Mouse (Mus musculus) left cerebral cortex, postnatal 10 days (tissue): ENCODE measurements at regions not wholly inside any gene's neighbourhood (a gene's known extent, or its start where the extent isn't known, plus 50 kb on each side); places are given as distances from the start of the nearest gene placed in this dataset.
"Not testable (repeated sequence)": the region's sequence is repeated elsewhere in the genome, so short reads cannot be mapped to it uniquely, and the experiment has no call there.

ENCODE experiments used
- DNase-seq, 2 experiments: peaks; one replicate each; pipeline ENCODE4 v3.0.0; 2021 to 2022; ENCODE audit warnings: low spot score in 2 of 2, mixed read lengths in 1 of 2; ENCODE audit errors: extremely low spot score in 1 of 2
- intact Hi-C: fragments of 180-260 bp; cut with DNase I; formaldehyde crosslinking; loops from one replicate; pipeline ENCODE4 v1.15.1; 2025

GRCm38 (mm10) chr16:9091790-9092189 lies 261.9 kb downstream of the 1810013L24Rik start:
- intact Hi-C loops, result no loop called here

DNA sequence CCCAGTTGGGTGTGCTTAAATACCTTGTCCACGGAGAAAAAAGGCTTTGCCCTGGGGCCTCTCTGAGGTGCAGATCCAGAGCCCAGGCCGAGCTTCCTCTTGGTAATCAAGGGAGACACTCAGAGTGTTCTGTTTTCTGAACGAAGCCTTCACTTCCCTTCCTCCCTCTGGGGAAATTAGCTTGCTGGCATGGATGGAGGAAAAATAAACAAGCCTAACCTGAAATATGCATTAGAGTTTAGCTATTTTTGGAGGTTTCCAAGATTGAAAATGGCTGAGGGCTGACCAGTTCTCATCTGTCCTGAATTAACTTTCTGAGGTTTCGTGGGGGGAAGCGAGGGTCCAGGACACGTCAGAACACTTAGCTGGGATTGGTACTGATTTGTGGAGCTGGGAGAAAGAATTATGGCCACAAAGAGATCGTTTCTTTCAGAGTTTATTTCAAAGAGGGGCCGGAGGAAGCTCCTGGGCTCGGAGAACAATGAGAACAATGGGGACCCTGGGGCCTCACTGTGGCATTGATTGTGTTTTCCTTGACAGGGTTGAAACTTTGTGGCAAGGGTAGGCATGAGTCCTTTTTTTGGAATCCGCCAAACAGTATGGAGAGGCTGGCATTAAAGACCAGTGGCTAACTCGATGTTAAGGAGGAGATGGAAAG lies 262.4 kb downstream of the 1810013L24Rik start:
- DNase-seq, result peak in 1 of 2 experiments; percentile 27

More at GRCm38 (mm10) chr16:9091790-9092189, 261.9 kb downstream of the 1810013L24Rik start:
- no peak for DNase-seq

DNA sequence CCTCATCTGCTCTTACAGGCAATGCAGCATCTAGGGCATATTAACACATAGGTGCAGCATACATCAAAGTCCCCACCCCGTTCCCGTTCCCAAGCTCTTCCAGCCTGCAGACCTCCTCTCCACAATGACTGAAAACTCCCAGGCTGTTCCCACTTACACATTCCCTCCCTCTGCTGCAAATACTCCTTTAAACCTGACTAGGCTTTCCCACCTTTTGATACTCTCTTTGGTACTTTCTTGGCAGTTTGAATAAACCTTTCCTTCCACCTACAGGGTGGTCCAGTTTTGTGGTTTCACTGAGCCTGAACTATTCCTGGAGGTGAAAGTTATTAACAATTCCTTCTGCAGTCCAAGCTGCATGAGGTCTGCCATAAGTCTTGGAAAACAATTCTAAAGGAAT lies 263.7 kb downstream of the 1810013L24Rik start:
- DNase-seq, result no peak
- intact Hi-C loops, result no loop called here

More for the DNA sequence above, 262.4 kb downstream of the 1810013L24Rik start:
- intact Hi-C loops, result no loop called here

DNA sequence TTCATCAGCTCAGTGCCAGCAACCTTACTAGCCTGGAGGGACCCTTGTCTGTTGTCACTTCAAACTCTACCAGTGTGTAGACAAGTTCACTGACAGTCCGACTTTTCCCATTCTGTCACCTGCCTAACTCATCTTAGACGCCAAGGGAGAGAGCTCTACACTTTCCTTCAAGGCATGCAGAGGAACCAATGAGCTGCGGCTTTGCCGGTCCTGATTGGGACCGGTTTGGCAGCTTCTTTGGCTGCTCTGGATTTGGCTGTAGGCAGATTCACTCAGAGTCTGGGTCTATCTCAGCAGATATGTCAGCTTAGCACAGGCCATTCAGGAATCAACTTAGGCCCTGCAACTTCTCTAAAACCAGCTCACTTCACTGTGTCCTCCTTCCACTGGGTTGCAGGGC lies 264.3 kb downstream of the 1810013L24Rik start:
- intact Hi-C loops, result no loop called here
- no peak for DNase-seq

DNA sequence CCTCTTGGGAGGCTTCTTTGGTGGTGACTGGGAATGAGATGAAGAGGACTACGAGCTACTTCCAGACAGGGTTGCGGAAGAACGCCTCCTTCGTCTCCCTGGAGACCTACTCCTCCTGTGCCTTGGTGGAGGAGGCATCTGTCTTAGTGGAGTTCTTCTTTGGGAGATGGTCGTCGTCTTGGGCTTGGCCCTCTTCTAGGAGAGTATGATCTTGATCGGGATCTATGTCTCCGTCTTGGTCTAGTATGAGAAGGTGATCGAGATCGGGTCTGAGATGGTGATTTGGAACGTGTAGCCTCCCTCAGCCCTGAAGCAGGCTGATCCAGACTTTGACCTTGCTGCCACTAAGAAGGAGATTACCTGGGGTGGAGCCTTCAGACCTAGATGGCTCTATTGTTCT lies 276.3 kb downstream of the 1810013L24Rik start:
- DNase-seq, result no peak
- intact Hi-C loops, result no loop called here

GRCm38 (mm10) chr16:9106676-9107075 lies 276.8 kb downstream of the 1810013L24Rik start:
- DNase-seq, intact Hi-C loops: not testable (repeated sequence)

- DNase-seq, result no peak
- intact Hi-C loops, result no loop called here
Observed at GRCm38 (mm10) chr16:9113801-9114200, 283.9 kb downstream of the 1810013L24Rik start.

DNA sequence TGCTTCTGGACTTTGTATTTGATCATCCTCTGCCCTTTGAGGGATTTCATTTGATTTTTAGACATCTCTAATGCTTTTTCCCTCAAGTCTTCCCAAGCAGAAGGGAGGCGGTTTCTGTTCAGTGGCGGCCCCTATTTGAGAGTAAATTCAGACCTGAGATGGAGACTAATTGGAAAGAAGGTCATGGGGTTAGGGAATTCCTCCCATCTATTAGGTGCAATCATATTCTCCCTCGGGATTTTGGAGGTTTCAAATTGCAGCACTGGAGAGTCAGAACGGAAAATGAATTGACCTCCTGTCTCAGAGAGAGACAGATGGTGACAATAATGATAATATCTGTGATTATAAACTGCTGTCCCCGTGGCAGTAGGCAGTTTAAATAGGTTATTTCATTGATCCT lies 285.6 kb downstream of the 1810013L24Rik start:
- intact Hi-C loops, result no loop called here
- no peak for DNase-seq

GRCm38 (mm10) chr16:9121581-9121980 lies 291.7 kb downstream of the 1810013L24Rik start:
- peak in 1 of 2 experiments; percentile 6 for DNase-seq
- intact Hi-C loops, result no loop called here

GRCm38 (mm10) chr16:9132113-9132512 lies 302.2 kb downstream of the 1810013L24Rik start:
- no peak for DNase-seq
- intact Hi-C loops, result no loop called here

GRCm38 (mm10) chr16:9132778-9133177 lies 302.9 kb downstream of the 1810013L24Rik start:
- no peak for DNase-seq
- intact Hi-C loops, result no loop called here

DNA sequence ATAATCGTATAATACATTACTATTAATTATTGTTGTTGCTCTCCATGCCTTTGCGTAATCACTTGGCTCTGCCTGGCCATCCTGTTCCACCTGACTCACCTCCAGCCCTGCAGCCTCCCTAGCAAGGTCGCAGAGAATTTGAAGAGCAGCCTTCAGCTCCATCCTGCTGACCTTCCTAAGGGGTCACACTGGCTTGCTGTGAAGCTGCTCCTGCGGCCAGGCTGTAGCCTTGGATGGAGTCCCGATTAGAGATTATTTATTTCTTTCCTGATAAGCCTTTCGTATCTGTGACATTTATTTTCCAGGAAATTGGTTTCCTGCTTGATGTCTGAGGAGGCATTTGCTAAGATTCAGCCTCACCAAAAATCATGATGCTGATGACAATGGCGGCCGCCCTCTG lies 305.5 kb downstream of the 1810013L24Rik start:
- DNase-seq, result no peak
- intact Hi-C loops, result no loop called here

DNA sequence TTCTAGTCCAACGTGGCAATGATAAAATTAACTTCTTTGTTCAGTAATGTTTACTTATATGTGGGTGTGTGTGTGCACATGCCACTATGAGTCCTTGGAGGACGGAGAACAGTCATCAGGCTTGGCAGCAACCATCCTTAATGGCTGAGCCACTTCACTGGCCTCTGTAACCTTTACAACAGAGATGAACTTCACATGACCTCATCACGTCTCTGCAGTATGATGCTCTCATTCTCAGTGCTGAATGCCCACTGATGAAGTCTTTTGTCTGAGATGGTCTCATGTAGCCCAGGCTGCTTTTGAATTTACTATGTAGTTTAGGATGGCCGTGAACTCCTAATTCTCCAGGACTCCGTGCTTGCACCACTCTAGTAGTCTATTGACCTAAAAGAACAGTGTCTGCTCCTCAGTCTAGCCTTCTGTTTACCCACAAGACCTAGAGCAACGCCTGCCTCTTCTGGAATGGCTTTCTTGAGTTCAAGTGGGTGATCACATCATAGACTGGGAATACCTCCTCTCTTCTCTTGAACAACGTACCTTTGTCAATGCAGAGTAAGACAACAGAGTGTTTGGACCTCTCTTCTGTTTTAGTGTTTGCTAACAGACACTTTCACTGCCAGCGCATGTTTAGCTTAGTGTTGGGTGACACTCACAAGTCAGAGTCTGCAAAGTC lies 308.8 kb downstream of the 1810013L24Rik start:
- intact Hi-C loops, result no loop called here

GRCm38 (mm10) chr16:9139405-9139804 lies 309.5 kb downstream of the 1810013L24Rik start:
- intact Hi-C loops, result no loop called here
- DNase-seq, result no peak

More for the DNA sequence above, 308.8 kb downstream of the 1810013L24Rik start:
- no peak for DNase-seq

DNA sequence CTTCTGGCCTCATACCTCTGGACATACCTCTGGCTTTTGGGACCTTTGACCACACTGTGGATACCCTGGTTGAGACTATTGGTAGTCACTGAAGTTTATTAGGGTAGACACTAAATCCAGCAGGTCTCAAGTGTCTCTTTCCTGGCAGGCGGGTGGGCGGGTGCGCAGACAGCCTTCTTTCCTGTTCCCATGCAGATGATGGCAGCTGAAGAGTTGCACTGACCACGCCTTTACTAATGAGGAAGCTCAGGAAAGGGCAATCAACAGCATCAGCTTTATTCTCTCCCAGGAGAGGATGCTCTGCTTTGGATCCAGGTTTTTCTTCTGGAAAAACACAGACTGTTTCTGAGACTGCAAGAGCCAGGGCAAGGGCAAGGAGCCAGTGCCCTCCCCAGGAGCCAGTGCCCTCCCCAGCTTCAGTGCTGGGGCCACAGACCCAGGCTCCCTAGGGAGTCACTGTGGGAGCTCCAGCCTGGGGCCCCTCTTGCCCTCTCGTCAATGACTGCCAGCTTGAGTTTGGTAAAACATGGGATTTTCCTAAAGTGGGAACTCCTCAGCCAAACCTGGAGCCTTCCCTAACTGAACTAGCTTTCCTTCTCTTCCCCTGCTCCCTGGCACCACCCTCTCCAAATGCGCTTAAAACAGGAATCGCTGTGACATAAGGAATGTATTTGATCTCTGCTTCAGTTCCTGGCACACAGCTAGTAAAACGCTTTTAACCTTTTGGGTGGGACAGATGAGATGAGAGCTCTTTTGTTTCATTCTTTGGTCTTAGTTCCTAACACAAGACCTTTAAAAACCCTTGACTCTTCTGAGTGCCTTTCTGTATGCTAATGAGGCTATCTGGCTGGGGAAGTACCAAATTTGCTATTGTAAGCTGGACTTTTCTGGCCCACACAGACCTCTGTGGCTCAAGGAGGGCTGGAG lies 319.6 kb downstream of the 1810013L24Rik start:
- intact Hi-C loops, result no loop called here

GRCm38 (mm10) chr16:9151936-9152335 lies 322.0 kb downstream of the 1810013L24Rik start:
- intact Hi-C loops, result no loop called here

More for the DNA sequence above, 319.6 kb downstream of the 1810013L24Rik start:
- DNase-seq, result no peak

DNA sequence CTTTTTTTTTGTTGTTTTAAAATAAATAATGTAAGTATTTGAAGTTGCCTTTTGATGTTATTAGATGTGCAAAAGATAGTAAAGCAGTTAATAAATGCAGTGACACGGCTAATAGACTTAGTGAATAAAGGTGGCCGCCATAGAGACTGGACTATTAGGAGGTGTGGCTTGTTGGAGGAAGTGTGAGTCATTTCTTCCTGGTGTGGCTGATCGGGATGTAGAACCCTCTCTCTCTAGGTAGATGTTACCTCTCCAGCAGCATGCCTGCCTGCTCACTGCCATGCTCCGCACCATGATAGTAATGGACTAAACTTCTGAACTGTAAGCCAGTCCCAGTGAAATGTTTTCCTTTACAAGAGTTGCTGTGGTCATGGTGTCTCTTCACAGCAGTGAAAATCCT lies 323.6 kb downstream of the 1810013L24Rik start:
- intact Hi-C loops, result no loop called here
- no peak for DNase-seq

More at GRCm38 (mm10) chr16:9151936-9152335, 322.0 kb downstream of the 1810013L24Rik start:
- DNase-seq, result peak in 1 of 2 experiments; percentile 23

- intact Hi-C loops, result no loop called here
- no peak for DNase-seq
Observed at GRCm38 (mm10) chr16:9165763-9166310, 335.9 kb downstream of the 1810013L24Rik start.

DNA sequence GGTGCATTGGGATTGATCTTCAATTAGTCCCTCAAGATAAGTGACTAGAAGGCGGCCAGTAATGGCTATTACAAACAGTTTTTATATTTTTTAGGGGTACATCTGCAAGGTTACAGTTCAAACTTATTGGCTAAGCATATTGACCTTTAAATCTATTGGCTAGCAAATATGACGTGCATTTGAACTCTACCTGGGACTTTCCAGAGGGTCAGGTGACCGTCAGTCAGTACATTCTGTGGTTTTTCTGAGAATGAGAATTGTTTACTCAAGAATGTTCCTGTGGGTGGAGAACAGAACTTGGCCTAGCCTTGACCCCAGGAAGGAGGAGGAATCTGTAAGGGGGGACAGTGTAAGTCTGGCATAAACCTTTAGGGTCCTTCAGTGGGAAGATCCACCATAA lies 346.5 kb downstream of the 1810013L24Rik start:
- intact Hi-C loops, result no loop called here
- DNase-seq, result no peak
